Mouse (Mus musculus) cortical plate, adult 2 months (tissue): ENCODE data around the gene Slc37a4. TPM values are rescaled to one million over a fixed set of nuclear protein-coding genes. Genes with fewer than 3 reads are reported as not detected.
"Not testable (repeated sequence)": the region's sequence is repeated elsewhere in the genome, so short reads cannot be mapped to it uniquely, and the experiment has no call there.

Experiments
- H3K27ac ChIP-seq: fragments of 200-500 bp; 2 replicates; pipeline ENCODE4 v1.5.1; 2012; ENCODE audit warnings: low read length, control low read depth, inconsistent platforms; ENCODE audit not compliant: insufficient read depth
- H3K4me1 ChIP-seq: fragments of 200-500 bp; 2 replicates; pipeline ENCODE4 v1.6.1; 2011; ENCODE audit warnings: low read length; ENCODE audit not compliant: control insufficient read depth, insufficient read depth
- H3K4me3 ChIP-seq: fragments of 200-500 bp; 2 replicates; pipeline ENCODE4 v1.5.1; 2011; ENCODE audit warnings: mild to moderate bottlenecking, low read length, control low read depth; ENCODE audit not compliant: insufficient read depth
- CTCF ChIP-seq: fragments of 200-500 bp; IDR thresholded peaks from 2 replicates; pipeline ENCODE4 v1.5.1; 2011; ENCODE audit warnings: mild to moderate bottlenecking, control low read depth, low read length; ENCODE audit not compliant: insufficient read depth; ENCODE audit errors: extremely low read depth
- POLR2A ChIP-seq: fragments of 200-500 bp; IDR thresholded peaks from 2 replicates; pipeline ENCODE4 v1.6.1; 2011; ENCODE audit warnings: mild to moderate bottlenecking, low read length, control low read depth; ENCODE audit not compliant: insufficient read depth; ENCODE audit errors: extremely low read depth
- polyA plus RNA-seq: library from polyadenylated mRNA; depleted of rRNA; stranded (reverse); fragments of >200 nt; gene quantifications from 2 replicates; pipeline ENCODE4 v1.2.3, GENCODE M21; 2012

Slc37a4 gene
- polyA plus RNA-seq, 1 experiment, result 49.9 TPM

- peaks cover 2% of the 10 kb centered on the region; the same call in 1 of the 2 replicates for H3K4me1 ChIP-seq
- no peak overlapping the region for H3K4me3 ChIP-seq
- TF ChIP-seq CTCF, result 0 out of 2 replicates have a peak, but pooled peaks have one; percentile 16
- TF ChIP-seq POLR2A, result no peak
- no peak overlapping the region for H3K27ac ChIP-seq
Measured at GRCm38 (mm10) chr9:44364480-44364879, 32.2 kb upstream of the Slc37a4 start.

- no peak for TF ChIP-seq CTCF
- no peak for TF ChIP-seq POLR2A
- Histone ChIP-seq H3K4me1 (no peaks in the 10 kb centered on the region), H3K4me3 (no peak overlapping the region), H3K27ac (no peak overlapping the region)
Measured at GRCm38 (mm10) chr9:44373386-44373785, 23.3 kb upstream of the Slc37a4 start.

DNA sequence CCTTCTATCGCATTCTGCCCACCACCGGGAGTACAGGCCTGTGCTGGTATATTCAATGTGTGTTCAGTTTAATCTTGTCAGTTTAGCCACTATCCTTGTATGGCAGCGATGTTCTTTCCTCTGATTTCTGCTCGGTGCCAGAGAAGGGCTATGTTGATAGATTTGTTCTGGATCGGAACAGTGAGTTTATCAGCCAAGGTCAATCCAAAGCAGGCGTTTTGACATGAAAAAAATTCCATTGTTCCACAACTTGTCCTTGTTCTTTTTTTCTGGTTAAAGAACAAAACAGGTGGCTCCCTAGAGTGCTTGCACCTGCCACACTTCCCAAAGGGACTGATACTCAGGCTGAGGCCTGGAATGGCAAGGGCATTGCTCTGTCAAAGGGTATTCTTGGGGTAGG is 20.5 kb upstream of the Slc37a4 start:
- TF ChIP-seq CTCF, result no peak
- no peak for TF ChIP-seq POLR2A
- no peak overlapping the region for H3K4me3 ChIP-seq
- no peak overlapping the region for H3K27ac ChIP-seq
- H3K4me1 ChIP-seq, result peaks cover 4% of the 10 kb centered on the region; the same call in 1 of the 2 replicates

- not testable (repeated sequence) for H3K27ac ChIP-seq, H3K4me1 ChIP-seq, H3K4me3 ChIP-seq
Measured at GRCm38 (mm10) chr9:44377335-44377734, 19.3 kb upstream of the Slc37a4 start.

GRCm38 (mm10) chr9:44378153-44378730 is 18.4 kb upstream of the Slc37a4 start:
- no peak overlapping the region for H3K27ac ChIP-seq
- no peak for TF ChIP-seq CTCF
- TF ChIP-seq POLR2A, result no peak
- peaks cover 4% of the 10 kb centered on the region; the same call in 1 of the 2 replicates for H3K4me1 ChIP-seq
- peak overlapping the region; percentile 69; the same call in 1 of the 2 replicates for H3K4me3 ChIP-seq

DNA sequence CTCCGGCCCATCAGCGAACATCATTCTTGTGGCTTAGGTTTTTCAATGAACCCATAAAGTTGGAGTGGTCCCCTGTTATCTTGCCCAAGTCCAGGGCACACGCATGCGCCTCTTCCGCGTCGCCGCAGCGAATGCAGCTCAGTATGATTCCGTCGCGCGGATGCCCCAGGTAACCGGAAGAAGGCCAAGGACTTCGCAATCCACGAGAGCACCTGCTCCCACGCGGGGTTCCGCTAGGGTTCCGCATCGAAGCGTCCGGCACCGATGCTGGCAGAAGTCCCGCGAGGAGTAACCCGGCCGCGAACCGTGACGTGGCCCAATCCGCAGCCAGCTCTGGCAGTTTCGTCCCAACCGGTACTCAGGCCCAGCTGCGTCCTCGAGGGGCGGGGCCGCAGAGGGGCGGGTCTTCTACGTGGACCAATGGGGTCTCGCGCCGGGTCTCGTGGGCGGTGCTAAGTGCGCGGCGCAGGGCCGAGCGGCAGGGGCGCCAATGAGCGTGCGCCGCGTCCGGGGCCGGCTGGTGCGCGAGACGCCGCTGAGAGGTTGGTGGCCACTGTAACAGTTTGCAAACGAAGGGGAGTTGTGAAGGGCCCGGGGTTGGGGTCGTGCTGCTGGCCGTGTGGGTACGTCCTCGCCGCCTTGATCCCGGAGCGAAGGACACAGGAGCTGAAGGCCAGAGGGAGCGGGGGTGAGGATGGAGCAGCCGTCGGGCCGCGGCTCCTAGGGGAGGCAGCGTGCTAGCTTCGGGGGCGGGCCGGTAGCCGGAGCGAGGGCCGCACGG is 17.4 kb upstream of the Slc37a4 start, which contains the start of gene Hyou1:
Gene Hyou1 (plus strand): TSS at position 437 of the 781 bp plus-strand sequence.
- peak within 1 kb of the TSS; percentile 69 for H3K4me3 ChIP-seq
- peaks cover 4% of the 10 kb centered on the region; the same call in 1 of the 2 replicates for H3K4me1 ChIP-seq
- peak within 1 kb of the TSS; percentile 61 for H3K27ac ChIP-seq
- TF ChIP-seq POLR2A (peak; percentile 59), CTCF (0 out of 2 replicates have a peak, but pooled peaks have one; percentile 3)

- Histone ChIP-seq H3K4me1 (peaks cover 4% of the 10 kb centered on the region; the same call in 1 of the 2 replicates), H3K27ac (0 out of 2 replicates have a peak overlapping the region, but pooled peaks have one; percentile 26), H3K4me3 (peak overlapping the region; percentile 69)
- TF ChIP-seq POLR2A (no peak), CTCF (no peak)
Measured at GRCm38 (mm10) chr9:44379862-44380261, 16.8 kb upstream of the Slc37a4 start.

DNA sequence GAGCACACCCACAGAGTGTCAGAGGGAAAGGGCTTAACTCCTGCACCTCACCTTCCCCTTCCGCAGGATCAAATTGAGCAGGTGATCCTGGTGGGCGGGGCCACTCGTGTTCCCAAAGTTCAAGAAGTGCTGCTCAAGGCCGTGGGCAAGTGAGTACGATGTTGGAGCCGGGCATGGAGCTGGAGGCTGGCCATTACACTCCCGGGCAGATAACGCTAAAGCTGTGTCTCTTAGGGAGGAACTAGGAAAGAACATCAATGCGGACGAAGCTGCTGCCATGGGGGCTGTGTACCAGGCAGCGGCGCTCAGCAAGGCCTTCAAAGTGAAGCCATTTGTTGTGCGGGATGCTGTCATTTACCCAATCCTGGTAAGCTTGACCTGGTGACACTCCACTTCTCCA is 12.1 kb upstream of the Slc37a4 start:
- Histone ChIP-seq H3K27ac (no peak overlapping the region), H3K4me1 (peaks cover 4% of the 10 kb centered on the region; the same call in 1 of the 2 replicates), H3K4me3 (no peak overlapping the region)
- no peak for TF ChIP-seq POLR2A
- TF ChIP-seq CTCF, result no peak

DNA sequence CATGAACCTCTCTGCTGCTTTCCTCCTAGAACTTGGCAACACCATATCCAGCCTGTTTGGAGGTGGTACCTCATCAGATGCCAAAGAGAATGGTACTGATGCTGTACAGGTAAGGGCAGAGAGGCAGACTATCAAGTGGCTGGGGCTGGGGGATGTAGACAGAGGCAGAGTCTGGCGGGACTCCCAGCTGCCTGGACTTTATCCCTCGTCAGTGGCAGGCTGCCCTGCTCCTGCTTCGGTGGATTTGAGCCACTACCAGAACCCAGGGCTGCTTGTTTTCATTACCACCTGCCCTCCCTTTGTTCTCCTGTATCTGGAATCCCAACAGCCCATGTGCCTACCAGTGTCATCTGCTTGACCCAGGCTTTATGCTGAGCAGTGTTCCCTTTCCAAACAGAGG is 9.4 kb upstream of the Slc37a4 start:
- no peak overlapping the region for H3K27ac ChIP-seq
- TF ChIP-seq CTCF, result no peak
- TF ChIP-seq POLR2A, result no peak
- H3K4me3 ChIP-seq, result no peak overlapping the region

GRCm38 (mm10) chr9:44389273-44389672 is 7.4 kb upstream of the Slc37a4 start:
- no peak overlapping the region for H3K27ac ChIP-seq
- TF ChIP-seq POLR2A (no peak), CTCF (peak; percentile 73)
- no peaks in the 10 kb centered on the region for H3K4me1 ChIP-seq
- H3K4me3 ChIP-seq, result no peak overlapping the region

More for the DNA sequence above, 9.4 kb upstream of the Slc37a4 start:
- H3K4me1 ChIP-seq, result no peaks in the 10 kb centered on the region
